Mouse (Mus musculus): ENCODE data around the gene Gm13271. TPM values are rescaled to one million over a fixed set of nuclear protein-coding genes. Genes with fewer than 3 reads are reported as not detected.

Gm13271 gene
- polyA plus RNA-seq, 1 experiment from 2014 or later, result not detected

DNA sequence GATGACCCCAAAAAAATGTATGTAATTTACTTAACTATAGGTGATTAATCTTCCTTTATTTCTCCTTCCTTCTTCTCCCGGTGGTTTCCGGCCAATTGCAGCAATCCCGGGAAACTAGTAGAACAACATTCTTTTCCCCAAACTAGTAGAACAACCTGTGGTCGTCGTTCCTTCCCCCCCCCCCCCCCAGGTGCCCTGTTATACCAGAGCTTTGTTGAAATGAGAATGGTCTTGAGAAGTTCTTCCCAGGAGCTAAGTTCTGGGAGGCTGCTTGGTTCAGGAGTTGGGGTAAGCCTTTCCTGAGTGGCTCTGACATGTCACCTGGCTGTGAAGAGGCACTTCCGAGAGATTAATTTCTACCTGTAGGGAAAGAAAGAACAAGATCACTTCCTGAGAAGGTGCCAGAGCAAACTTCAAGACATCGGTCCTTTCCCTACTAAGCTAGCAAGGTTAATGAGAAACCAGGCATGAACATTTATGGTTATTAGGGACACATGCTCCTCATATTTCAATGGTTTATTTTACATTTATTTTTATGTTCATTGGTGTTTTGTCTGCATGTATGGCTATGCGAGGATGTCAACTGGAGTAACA is 31.1 kb upstream of the Gm13271 start:
- no peak for ATAC-seq (ENCODE audit: insufficient number of reproducible peaks, insufficient read depth, low FRiP score, low read depth)

DNA sequence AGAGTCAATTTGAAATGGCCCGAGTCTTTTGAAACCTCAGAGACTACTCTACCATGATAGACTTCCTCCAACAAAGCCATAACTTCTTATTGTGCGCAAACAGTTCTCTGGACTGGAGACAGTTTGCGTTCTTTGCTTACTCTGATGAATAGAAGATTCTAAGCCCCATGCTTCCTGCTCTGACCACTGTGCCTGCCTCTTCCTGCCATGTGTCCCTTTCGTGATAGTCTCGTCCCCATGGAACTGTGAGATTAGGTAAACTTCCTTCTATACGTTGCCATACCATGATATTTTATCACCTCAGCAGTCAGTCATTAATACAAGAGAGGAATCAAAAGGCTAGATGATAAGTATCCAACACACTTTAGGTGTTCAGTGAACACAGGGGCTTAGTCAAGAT is 27.9 kb upstream of the Gm13271 start:
- no peaks in the 10 kb centered on the region for H3K27me3 ChIP-seq (ENCODE audit: control insufficient read depth, insufficient read depth, low read length)
- H3K4me3 ChIP-seq (ENCODE audit: control insufficient read depth in 1 of 2, insufficient read depth in 1 of 2, low read depth in 1 of 2, low read length in 2 of 2), result no peak overlapping the region
- no peak overlapping the region for H3K9ac ChIP-seq (ENCODE audit: low read length)
- no peaks in the 10 kb centered on the region for H3K4me1 ChIP-seq (ENCODE audit: control insufficient read depth in 2 of 2, insufficient read depth in 2 of 2, low read length in 2 of 2)
- H3K36me3 ChIP-seq (ENCODE audit: control insufficient read depth, insufficient read depth, low read length), result no peaks in the 10 kb centered on the region
- WGBS, result 75% methylated on average over 6 of the region's 6 CpGs
- no peak overlapping the region for H3K4me2 ChIP-seq (ENCODE audit: low read length)
- ATAC-seq (ENCODE audit: insufficient number of reproducible peaks, insufficient read depth, low FRiP score, low read depth), result no peak
- H3K9me3 ChIP-seq (ENCODE audit: control insufficient read depth, low read length), result no peaks in the 10 kb centered on the region
- no peak overlapping the region for H3K27ac ChIP-seq (replicated peaks in 1 of 2; ENCODE audit: control insufficient read depth in 1 of 2, insufficient read depth in 1 of 2, low read depth in 2 of 2, low read length in 2 of 2)

More for the DNA sequence above, 31.1 kb upstream of the Gm13271 start:
- Histone ChIP-seq H3K9me3 (ENCODE audit: control insufficient read depth, low read length) (no peaks in the 10 kb centered on the region), H3K27ac (replicated peaks in 1 of 2; ENCODE audit: control insufficient read depth in 1 of 2, insufficient read depth in 1 of 2, low read depth in 2 of 2, low read length in 2 of 2) (no peak overlapping the region), H3K4me3 (ENCODE audit: control insufficient read depth in 1 of 2, insufficient read depth in 1 of 2, low read depth in 1 of 2, low read length in 2 of 2) (no peak overlapping the region), H3K9ac (ENCODE audit: low read length) (no peak overlapping the region), H3K4me1 (ENCODE audit: control insufficient read depth in 2 of 2, insufficient read depth in 2 of 2, low read length in 2 of 2) (peaks cover 3 to 13% of the 10 kb centered on the region in 2 experiments), H3K36me3 (ENCODE audit: control insufficient read depth, insufficient read depth, low read length) (peaks cover 22% of the 10 kb centered on the region), H3K27me3 (ENCODE audit: control insufficient read depth, insufficient read depth, low read length) (no peaks in the 10 kb centered on the region), H3K4me2 (ENCODE audit: low read length) (no peak overlapping the region)
- 69% methylated on average over 8 of the region's 8 CpGs for WGBS

DNA sequence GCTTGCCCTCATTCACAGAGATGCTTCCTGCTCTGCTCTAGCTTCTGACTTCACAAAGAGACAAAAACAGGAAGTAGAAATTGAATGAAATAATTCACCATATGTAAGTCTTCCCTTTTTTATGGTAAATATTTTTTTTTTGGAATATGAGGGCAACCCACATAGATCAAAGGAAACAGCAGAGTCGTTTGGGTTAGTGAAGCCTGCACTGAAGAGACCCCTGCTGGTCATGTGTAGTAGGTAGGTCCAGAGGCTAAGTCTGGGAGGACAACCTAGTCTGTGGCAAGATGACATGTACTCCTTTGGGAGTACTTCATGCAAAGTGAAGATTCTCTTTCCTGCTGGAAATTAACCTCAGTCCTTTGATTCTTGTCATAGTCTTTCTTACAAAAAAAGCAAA is 27.3 kb upstream of the Gm13271 start:
- Histone ChIP-seq H3K27me3 (ENCODE audit: control insufficient read depth, insufficient read depth, low read length) (no peaks in the 10 kb centered on the region), H3K4me3 (ENCODE audit: control insufficient read depth in 1 of 2, insufficient read depth in 1 of 2, low read depth in 1 of 2, low read length in 2 of 2) (no peak overlapping the region), H3K36me3 (ENCODE audit: control insufficient read depth, insufficient read depth, low read length) (no peaks in the 10 kb centered on the region), H3K4me1 (ENCODE audit: control insufficient read depth in 2 of 2, insufficient read depth in 2 of 2, low read length in 2 of 2) (no peaks in the 10 kb centered on the region), H3K9me3 (ENCODE audit: control insufficient read depth, low read length) (no peaks in the 10 kb centered on the region), H3K9ac (ENCODE audit: low read length) (no peak overlapping the region), H3K4me2 (ENCODE audit: low read length) (no peak overlapping the region), H3K27ac (replicated peaks in 1 of 2; ENCODE audit: control insufficient read depth in 1 of 2, insufficient read depth in 1 of 2, low read depth in 2 of 2, low read length in 2 of 2) (no peak overlapping the region)
- 0% methylated on average over 1 of the region's 1 CpGs for WGBS
- ATAC-seq (ENCODE audit: insufficient number of reproducible peaks, insufficient read depth, low FRiP score, low read depth), result no peak

DNA sequence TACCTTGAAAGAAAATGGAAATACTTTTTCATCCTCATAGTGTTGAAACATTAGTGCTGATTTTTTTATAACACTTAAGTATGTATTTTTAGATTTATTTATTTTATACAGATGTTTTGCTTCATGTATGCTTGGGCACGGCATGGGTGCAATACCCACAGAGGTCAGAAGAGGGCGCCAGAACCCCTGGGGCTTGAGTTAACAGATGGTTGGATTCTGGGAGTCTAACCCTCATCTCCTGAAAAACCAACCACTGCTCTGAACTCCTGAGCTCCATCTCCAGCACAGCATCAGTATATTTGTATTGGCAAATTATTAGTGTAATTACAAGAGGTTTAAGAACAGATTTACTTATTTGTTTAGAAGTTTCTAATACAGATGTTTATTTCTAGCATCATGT is 16.2 kb upstream of the Gm13271 start:
- Histone ChIP-seq H3K27me3 (ENCODE audit: control insufficient read depth, insufficient read depth, low read length) (no peaks in the 10 kb centered on the region), H3K27ac (replicated peaks in 1 of 2; ENCODE audit: control insufficient read depth in 1 of 2, insufficient read depth in 1 of 2, low read depth in 2 of 2, low read length in 2 of 2) (no peak overlapping the region), H3K9ac (ENCODE audit: low read length) (no peak overlapping the region), H3K4me3 (ENCODE audit: control insufficient read depth in 1 of 2, insufficient read depth in 1 of 2, low read depth in 1 of 2, low read length in 2 of 2) (no peak overlapping the region), H3K4me1 (ENCODE audit: control insufficient read depth in 2 of 2, insufficient read depth in 2 of 2, low read length in 2 of 2) (peaks cover 0 to 3% of the 10 kb centered on the region in 2 experiments; a peak in 2 of 4 replicates), H3K36me3 (ENCODE audit: control insufficient read depth, insufficient read depth, low read length) (no peaks in the 10 kb centered on the region), H3K9me3 (ENCODE audit: control insufficient read depth, low read length) (no peaks in the 10 kb centered on the region), H3K4me2 (ENCODE audit: low read length) (no peak overlapping the region)
- ATAC-seq (ENCODE audit: insufficient number of reproducible peaks, insufficient read depth, low FRiP score, low read depth), result no peak
- 5% methylated on average over 2 of the region's 2 CpGs for WGBS

DNA sequence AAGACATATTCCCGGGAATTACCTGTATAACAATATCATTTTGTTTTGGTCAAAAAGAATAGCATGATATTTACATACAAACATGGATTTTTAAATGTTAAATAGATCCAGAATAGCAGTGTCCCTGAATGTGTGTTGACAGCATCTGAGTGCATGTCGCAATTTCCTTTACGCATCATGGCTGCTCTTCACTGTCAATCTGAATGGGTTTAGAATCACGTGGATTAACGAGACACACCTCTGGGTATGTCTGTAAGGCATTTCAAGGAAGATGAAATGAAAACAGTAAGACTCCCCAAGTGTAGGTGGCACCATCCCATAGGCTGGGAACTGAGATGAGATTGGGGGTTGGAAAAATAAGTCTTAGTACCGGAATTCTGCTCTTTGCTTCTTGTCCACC is 15.6 kb upstream of the Gm13271 start:
- no peak for ATAC-seq (ENCODE audit: insufficient number of reproducible peaks, insufficient read depth, low FRiP score, low read depth)
- Histone ChIP-seq H3K4me3 (ENCODE audit: control insufficient read depth in 1 of 2, insufficient read depth in 1 of 2, low read depth in 1 of 2, low read length in 2 of 2) (no peak overlapping the region), H3K4me2 (ENCODE audit: low read length) (no peak overlapping the region), H3K27ac (replicated peaks in 1 of 2; ENCODE audit: control insufficient read depth in 1 of 2, insufficient read depth in 1 of 2, low read depth in 2 of 2, low read length in 2 of 2) (no peak overlapping the region), H3K36me3 (ENCODE audit: control insufficient read depth, insufficient read depth, low read length) (no peaks in the 10 kb centered on the region), H3K9ac (ENCODE audit: low read length) (no peak overlapping the region), H3K4me1 (ENCODE audit: control insufficient read depth in 2 of 2, insufficient read depth in 2 of 2, low read length in 2 of 2) (peaks cover 0 to 3% of the 10 kb centered on the region in 2 experiments; a peak in 2 of 4 replicates), H3K9me3 (ENCODE audit: control insufficient read depth, low read length) (no peaks in the 10 kb centered on the region), H3K27me3 (ENCODE audit: control insufficient read depth, insufficient read depth, low read length) (no peaks in the 10 kb centered on the region)
- WGBS, result 83% methylated on average over 6 of the region's 6 CpGs

DNA sequence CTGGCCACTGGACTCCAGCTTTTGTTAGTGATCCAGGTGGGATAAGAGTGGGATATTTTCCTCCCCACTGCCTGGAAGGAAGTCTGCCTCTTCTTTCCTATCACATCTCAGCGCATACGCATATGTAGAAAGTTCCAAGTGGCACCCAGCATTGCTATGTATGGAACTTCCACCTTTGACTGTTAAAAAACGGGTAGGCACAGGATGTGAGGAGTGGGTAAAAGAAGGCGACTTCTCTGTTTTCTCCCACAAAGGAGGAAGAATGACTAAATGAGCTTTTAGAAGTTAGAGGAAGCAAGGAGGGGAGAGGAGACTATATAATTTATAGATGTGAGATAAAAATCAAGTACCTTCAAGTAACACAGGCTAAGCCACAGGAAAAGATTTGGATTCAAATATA is 13.2 kb upstream of the Gm13271 start:
- no peak overlapping the region for H3K4me2 ChIP-seq (ENCODE audit: low read length)
- no peaks in the 10 kb centered on the region for H3K27me3 ChIP-seq (ENCODE audit: control insufficient read depth, insufficient read depth, low read length)
- H3K4me1 ChIP-seq (ENCODE audit: control insufficient read depth in 2 of 2, insufficient read depth in 2 of 2, low read length in 2 of 2), result peaks cover 0 to 3% of the 10 kb centered on the region in 2 experiments; a peak in 2 of 4 replicates
- H3K9ac ChIP-seq (ENCODE audit: low read length), result no peak overlapping the region
- no peaks in the 10 kb centered on the region for H3K9me3 ChIP-seq (ENCODE audit: control insufficient read depth, low read length)
- no peak for ATAC-seq (ENCODE audit: insufficient number of reproducible peaks, insufficient read depth, low FRiP score, low read depth)
- H3K4me3 ChIP-seq (ENCODE audit: control insufficient read depth in 1 of 2, insufficient read depth in 1 of 2, low read depth in 1 of 2, low read length in 2 of 2), result no peak overlapping the region
- H3K27ac ChIP-seq (replicated peaks in 1 of 2; ENCODE audit: control insufficient read depth in 1 of 2, insufficient read depth in 1 of 2, low read depth in 2 of 2, low read length in 2 of 2), result no peak overlapping the region
- WGBS, result 77% methylated on average over 4 of the region's 4 CpGs
- no peaks in the 10 kb centered on the region for H3K36me3 ChIP-seq (ENCODE audit: control insufficient read depth, insufficient read depth, low read length)

DNA sequence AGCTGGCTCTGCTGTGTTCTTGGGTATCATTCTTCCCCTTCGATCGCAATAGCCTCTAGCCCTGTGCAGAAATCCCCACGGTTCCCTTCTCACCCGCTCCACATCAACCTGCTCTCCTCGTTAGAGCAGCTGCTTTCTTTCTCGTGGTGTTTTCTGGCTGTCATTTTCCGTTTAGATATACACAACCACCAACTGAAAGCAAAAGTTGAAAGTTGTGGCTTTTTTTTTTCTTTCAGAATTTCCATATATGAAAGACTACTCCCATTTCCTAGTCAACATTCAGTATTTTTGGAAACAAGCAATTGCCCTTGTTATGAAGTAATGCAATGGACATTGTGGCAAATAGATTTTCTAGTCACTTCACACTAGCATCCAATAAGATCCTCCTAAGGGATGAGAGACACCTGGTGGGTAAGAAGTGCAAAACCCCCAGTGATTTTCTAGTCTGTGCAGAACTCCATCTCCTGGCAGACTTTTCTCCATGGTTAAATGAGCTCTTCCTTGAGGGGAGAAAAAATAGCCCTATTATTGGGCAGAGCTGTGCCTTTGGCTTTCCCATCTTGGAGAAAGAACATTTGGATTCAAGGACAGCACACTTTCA is 11.8 kb upstream of the Gm13271 start:
- H3K4me2 ChIP-seq (ENCODE audit: low read length), result no peak overlapping the region
- H3K4me3 ChIP-seq (ENCODE audit: control insufficient read depth in 1 of 2, insufficient read depth in 1 of 2, low read depth in 1 of 2, low read length in 2 of 2), result no peak overlapping the region
- no peaks in the 10 kb centered on the region for H3K36me3 ChIP-seq (ENCODE audit: control insufficient read depth, insufficient read depth, low read length)
- no peak overlapping the region for H3K27ac ChIP-seq (replicated peaks in 1 of 2; ENCODE audit: control insufficient read depth in 1 of 2, insufficient read depth in 1 of 2, low read depth in 2 of 2, low read length in 2 of 2)
- no peaks in the 10 kb centered on the region for H3K27me3 ChIP-seq (ENCODE audit: control insufficient read depth, insufficient read depth, low read length)
- no peak for ATAC-seq (ENCODE audit: insufficient number of reproducible peaks, insufficient read depth, low FRiP score, low read depth)
- H3K9ac ChIP-seq (ENCODE audit: low read length), result no peak overlapping the region
- H3K4me1 ChIP-seq (ENCODE audit: control insufficient read depth in 2 of 2, insufficient read depth in 2 of 2, low read length in 2 of 2), result peaks cover 0 to 1% of the 10 kb centered on the region in 2 experiments; a peak in 2 of 4 replicates
- WGBS, result 70% methylated on average over 7 of the region's 7 CpGs
- H3K9me3 ChIP-seq (ENCODE audit: control insufficient read depth, low read length), result no peaks in the 10 kb centered on the region

DNA sequence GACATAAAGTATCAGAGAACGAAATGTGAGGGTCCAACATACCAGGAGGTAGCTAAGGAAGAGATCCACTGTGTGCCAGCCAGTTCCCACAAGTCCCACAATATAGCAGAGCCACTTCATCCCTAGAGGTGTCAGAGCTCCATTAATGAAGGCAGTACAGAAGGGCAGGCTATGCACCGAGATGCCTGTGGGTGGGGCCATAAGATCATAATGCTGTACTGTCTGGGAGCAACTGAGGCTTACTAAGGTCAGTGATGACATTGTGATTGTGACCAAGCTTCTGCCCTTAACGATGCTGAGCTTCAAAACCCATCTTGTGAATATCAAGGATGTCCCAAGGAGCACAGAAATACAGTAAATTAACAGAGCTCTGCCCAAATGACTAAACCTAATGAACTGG is 10.5 kb upstream of the Gm13271 start:
- Histone ChIP-seq H3K9ac (ENCODE audit: low read length) (no peak overlapping the region), H3K9me3 (ENCODE audit: control insufficient read depth, low read length) (no peaks in the 10 kb centered on the region), H3K36me3 (ENCODE audit: control insufficient read depth, insufficient read depth, low read length) (no peaks in the 10 kb centered on the region), H3K4me1 (ENCODE audit: control insufficient read depth in 2 of 2, insufficient read depth in 2 of 2, low read length in 2 of 2) (no peaks in the 10 kb centered on the region), H3K4me3 (ENCODE audit: control insufficient read depth in 1 of 2, insufficient read depth in 1 of 2, low read depth in 1 of 2, low read length in 2 of 2) (no peak overlapping the region), H3K27ac (replicated peaks in 1 of 2; ENCODE audit: control insufficient read depth in 1 of 2, insufficient read depth in 1 of 2, low read depth in 2 of 2, low read length in 2 of 2) (no peak overlapping the region), H3K4me2 (ENCODE audit: low read length) (no peak overlapping the region), H3K27me3 (ENCODE audit: control insufficient read depth, insufficient read depth, low read length) (no peaks in the 10 kb centered on the region)
- WGBS, result 62% methylated on average over 3 of the region's 3 CpGs
- no peak for ATAC-seq (ENCODE audit: insufficient number of reproducible peaks, insufficient read depth, low FRiP score, low read depth)

Measured in heart, embryonic 14.5 days (tissue).